8 mouse cellular contexts compared by ENCODE assay signal in the genomic region with DNA sequence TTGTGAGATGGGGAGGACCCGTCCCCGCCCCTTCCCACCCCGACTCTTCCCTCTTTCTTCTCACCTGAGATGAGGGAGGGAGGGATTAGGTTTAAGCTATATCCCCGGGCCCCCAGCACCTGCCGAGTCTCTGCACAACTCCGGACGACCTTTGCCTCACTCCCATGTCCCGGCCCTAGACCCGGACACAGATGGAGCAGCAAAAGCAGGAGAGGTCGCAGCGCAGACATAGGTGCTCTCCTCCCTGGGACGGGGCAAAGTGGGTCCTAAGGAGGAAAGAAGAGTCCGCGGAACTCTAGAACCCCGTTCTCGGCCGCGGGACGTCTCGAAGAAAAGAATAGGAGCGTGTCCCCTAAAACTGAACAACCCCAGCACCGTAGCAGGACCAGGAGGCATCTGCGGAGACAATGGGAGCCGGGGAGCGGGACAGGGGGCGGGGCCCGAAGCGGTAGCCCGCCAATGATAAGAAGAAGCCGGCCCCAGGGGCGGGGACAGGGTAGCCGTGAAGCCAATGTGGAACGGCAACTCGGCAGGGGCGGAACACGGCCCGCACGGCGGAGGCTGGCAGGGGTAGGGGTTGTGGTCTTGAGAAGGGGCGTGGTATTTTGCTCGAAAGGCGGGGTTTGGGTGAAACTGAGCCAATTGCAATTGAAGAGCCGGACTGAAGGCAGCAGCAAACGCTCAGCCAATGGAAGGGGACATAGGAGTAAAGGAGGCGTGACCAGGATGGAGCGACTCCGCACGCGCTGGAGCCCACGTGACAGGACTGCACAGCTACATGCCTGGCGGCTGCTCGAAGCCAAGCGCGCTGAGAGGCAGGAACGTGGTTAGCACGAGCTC. TPM values are rescaled to one million over a fixed set of nuclear protein-coding genes. Genes with fewer than 3 reads are reported as not detected.
DNase-seq lines count a peak whose midpoint lies in the region; ATAC-seq and TF ChIP-seq lines count a peak whose summit lies in the region.

Gene Gm43720, minus strand, starts transcription at position 374 of the 840 bp plus-strand sequence.
Gene Gpc2, minus strand, starts transcription at position 421 of the 840 bp plus-strand sequence.
Gene Stag3, plus strand, starts transcription at position 656 of the 840 bp plus-strand sequence.

- peak; percentile 88 for DNase-seq in T-cell, adult 2 months (ENCODE audit: low spot score)
- DNase-seq in cerebellum, postnatal 10 days: peak; percentile 95 to 98
- peak; percentile 84 for DNase-seq in layer of hippocampus, adult 9-11 months
- peak; percentile 96 for DNase-seq in lung, postnatal 0 days (ENCODE audit: low spot score)
- DNase-seq in ovary, adult 18-20 months (ENCODE audit: low spot score): peak; percentile 83
- DNase-seq in thymus, adult 18-20 months: peak; percentile 83 to 90

- H3K4me2 ChIP-seq in lung, postnatal 0 days (replicated peaks; ENCODE audit: low read depth, low read length): peak within 1 kb of the TSS; percentile 72

- no peaks in the 10 kb centered on the region for H3K4me1 ChIP-seq in lung, postnatal 0 days (ENCODE audit: insufficient read depth, low read depth, low read length)

- H3K27me3 ChIP-seq in lung, postnatal 0 days (replicated peaks; ENCODE audit: insufficient read depth, low read length): no peaks in the 10 kb centered on the region

- under 1% methylated on average over 56 of the region's 56 CpGs for WGBS in lung, postnatal 0 days

- H3K9me3 ChIP-seq in lung, postnatal 0 days (ENCODE audit: low read length): no peaks in the 10 kb centered on the region

- H3K4me3 ChIP-seq in lung, postnatal 0 days (ENCODE audit: low read depth, low read length): peak within 1 kb of the TSS; percentile 34

- H3K27ac ChIP-seq in lung, postnatal 0 days (ENCODE audit: low read length): no peak within 1 kb of the TSS

- TF ChIP-seq CTCF in lung, postnatal 0 days (IDR thresholded peaks at IDR 0.05): no peak

- TF ChIP-seq EP300 in lung, postnatal 0 days (IDR thresholded peaks at IDR 0.05): no peak

- peak; percentile 93 for ATAC-seq in frontal cortex, adult (ENCODE audit: low TSS enrichment)
- peak; percentile 96 to 97 for ATAC-seq in hematopoietic stem cell, adult 5-6 weeks (replicated peaks in 1 of 2; ENCODE audit: insufficient read depth in 1 of 2, low FRiP score in 2 of 2, low TSS enrichment in 1 of 2, low read depth in 1 of 2, poor library complexity in 2 of 2, severe bottlenecking in 2 of 2)
- ATAC-seq in lung, postnatal 0 days: peak; percentile 99

- H3K9ac ChIP-seq in lung, postnatal 0 days (replicated peaks; ENCODE audit: low read depth): no peak within 1 kb of the TSS

- no peaks in the 10 kb centered on the region for H3K36me3 ChIP-seq in lung, postnatal 0 days (ENCODE audit: insufficient read depth, low read length)

RNA-seq across cellular contexts. Expression of gene Gm43720, which starts in this region (rescaled TPM):
- not detected in 2 replicates for total RNA-seq in hematopoietic stem cell, adult 5-6 weeks (2017)
- 0.02 and 0.11 TPM in 2 replicates for polyA plus RNA-seq in lung, postnatal 0 days (2015; fragmentation: Nextera tagmentation; extraction: Ambion mirVana)

RNA-seq across cellular contexts. Expression of gene Gpc2, which starts in this region (rescaled TPM):
- 5.8 and 7.1 TPM in 2 replicates for total RNA-seq in hematopoietic stem cell, adult 5-6 weeks (2017)
- polyA plus RNA-seq in lung, postnatal 0 days (2015; fragmentation: Nextera tagmentation; extraction: Ambion mirVana): 2.0 and 2.7 TPM in 2 replicates

RNA-seq across cellular contexts. Expression of gene Stag3, which starts in this region (rescaled TPM):
- 8.7 and 25.5 TPM in 2 replicates for total RNA-seq in hematopoietic stem cell, adult 5-6 weeks (2017)
- 0.20 and 0.37 TPM in 2 replicates for polyA plus RNA-seq in lung, postnatal 0 days (2015; fragmentation: Nextera tagmentation; extraction: Ambion mirVana)
